Mouse (Mus musculus) intestine, embryonic 15.5 days (tissue): ENCODE results near the gene Elovl5. TPM values are rescaled to one million over a fixed set of nuclear protein-coding genes. Genes with fewer than 3 reads are reported as not detected.
A peak's percentile ranks its signal among the peaks of the same experiment; 100 is the strongest.

Experiments used
- ATAC-seq: fragments of 200-750 bp; cut with Nextera tagmentation; 2 replicates; pipeline ENCODE4 v1.8.0; 2017; ENCODE audit warnings: moderate TSS enrichment, moderate library complexity
- H3K27ac ChIP-seq: fragments of 300-500 bp; sonication (generic); 2 replicates; pipeline ENCODE4 v1.5.1; 2015; ENCODE audit warnings: mild to moderate bottlenecking, inconsistent platforms
- H3K27me3 ChIP-seq: fragments of 300-500 bp; sonication (generic); replicated peaks from 2 replicates; pipeline ENCODE4 v1.6.1; 2015; ENCODE audit warnings: inconsistent platforms
- H3K36me3 ChIP-seq: fragments of 300-500 bp; sonication (generic); 2 replicates; pipeline ENCODE4 v1.6.1; 2015; ENCODE audit warnings: inconsistent platforms
- H3K4me1 ChIP-seq: fragments of 300-500 bp; sonication (generic); replicated peaks from 2 replicates; pipeline ENCODE4 v1.6.1; 2015; ENCODE audit warnings: inconsistent platforms
- H3K4me2 ChIP-seq: fragments of 300-500 bp; sonication (generic); replicated peaks from 2 replicates; pipeline ENCODE4 v1.6.1; 2015; ENCODE audit warnings: mild to moderate bottlenecking, inconsistent platforms
- H3K4me3 ChIP-seq: fragments of 300-500 bp; sonication (generic); replicated peaks from 2 replicates; pipeline ENCODE4 v1.5.1; 2015; ENCODE audit warnings: inconsistent platforms
- H3K9ac ChIP-seq: fragments of 300-500 bp; sonication (generic); 2 replicates; pipeline ENCODE4 v1.6.1; 2015; ENCODE audit warnings: inconsistent platforms
- H3K9me3 ChIP-seq: fragments of 300-500 bp; sonication (generic); 2 replicates; pipeline ENCODE4 v1.6.1; 2016; ENCODE audit warnings: inconsistent platforms
- WGBS: fragments of 180-500 bp; shearing (Covaris S2); methylation state at CpG from one replicate; pipeline ENCODE4 v1.1.7; 2015; 5-methylcytosine and 5-hydroxymethylcytosine counted together
- polyA plus RNA-seq: library from polyadenylated mRNA; unstranded; fragments of >200 nt; fragmentation: Nextera tagmentation; extraction: Ambion mirVana; gene quantifications from 2 replicates; pipeline ENCODE4 v1.2.1, GENCODE M21; 2015

Gene Elovl5
- polyA plus RNA-seq, 1 experiment from 2014 or later = 76.9 TPM

- 91% methylated on average over 4 of the region's 4 CpGs for WGBS
- no peak for ATAC-seq
- no peak overlapping the region for H3K4me3 ChIP-seq
Measured at GRCm38 (mm10) chr9:78012066-78012465, 94.9 kb downstream of the Elovl5 start.

GRCm38 (mm10) chr9:78012681-78013080, 95.5 kb downstream of the Elovl5 start:
- Histone ChIP-seq H3K9ac (no peak overlapping the region), H3K36me3 (no peaks in the 10 kb centered on the region), H3K4me2 (no peak overlapping the region), H3K27ac (no peak overlapping the region), H3K27me3 (no peaks in the 10 kb centered on the region), H3K9me3 (no peaks in the 10 kb centered on the region), H3K4me3 (no peak overlapping the region), H3K4me1 (no peaks in the 10 kb centered on the region)
- no peak for ATAC-seq
- 90% methylated on average over 5 of the region's 5 CpGs for WGBS

More at GRCm38 (mm10) chr9:78012066-78012465, 94.9 kb downstream of the Elovl5 start:
- Histone ChIP-seq H3K36me3 (no peaks in the 10 kb centered on the region), H3K4me1 (no peaks in the 10 kb centered on the region), H3K27ac (no peak overlapping the region), H3K27me3 (no peaks in the 10 kb centered on the region), H3K9ac (no peak overlapping the region), H3K9me3 (no peaks in the 10 kb centered on the region), H3K4me2 (no peak overlapping the region)

GRCm38 (mm10) chr9:78013813-78014212, 96.6 kb downstream of the Elovl5 start:
- 50% methylated on average over 1 of the region's 1 CpGs for WGBS
- no peaks in the 10 kb centered on the region for H3K4me1 ChIP-seq

GRCm38 (mm10) chr9:78015816-78016215, 98.7 kb downstream of the Elovl5 start:
- H3K27ac ChIP-seq = no peak overlapping the region
- H3K9ac ChIP-seq = no peak overlapping the region
- ATAC-seq = no peak
- H3K4me2 ChIP-seq = no peak overlapping the region
- no peaks in the 10 kb centered on the region for H3K9me3 ChIP-seq
- H3K4me1 ChIP-seq = 0 out of 2 replicates have a peak, but pooled peaks cover 3% of the 10 kb centered on the region
- no peak overlapping the region for H3K4me3 ChIP-seq
- H3K36me3 ChIP-seq = no peaks in the 10 kb centered on the region
- H3K27me3 ChIP-seq = no peaks in the 10 kb centered on the region
- WGBS = 70% methylated on average over 7 of the region's 7 CpGs

More at GRCm38 (mm10) chr9:78013813-78014212, 96.6 kb downstream of the Elovl5 start:
- no peak for ATAC-seq
- H3K27me3 ChIP-seq = no peaks in the 10 kb centered on the region
- H3K9ac ChIP-seq = no peak overlapping the region
- no peaks in the 10 kb centered on the region for H3K9me3 ChIP-seq
- H3K27ac ChIP-seq = no peak overlapping the region
- no peak overlapping the region for H3K4me3 ChIP-seq
- H3K4me2 ChIP-seq = no peak overlapping the region
- H3K36me3 ChIP-seq = no peaks in the 10 kb centered on the region

GRCm38 (mm10) chr9:78016288-78016687, 99.1 kb downstream of the Elovl5 start:
- H3K9me3 ChIP-seq = no peaks in the 10 kb centered on the region
- H3K9ac ChIP-seq = no peak overlapping the region
- no peak overlapping the region for H3K4me3 ChIP-seq
- no peaks in the 10 kb centered on the region for H3K36me3 ChIP-seq
- no peaks in the 10 kb centered on the region for H3K27me3 ChIP-seq
- H3K27ac ChIP-seq = no peak overlapping the region
- 0 out of 2 replicates have a peak, but pooled peaks cover 7% of the 10 kb centered on the region for H3K4me1 ChIP-seq
- ATAC-seq = no peak
- WGBS = 59% methylated on average over 15 of the region's 15 CpGs
- H3K4me2 ChIP-seq = no peak overlapping the region

- H3K4me1 ChIP-seq = peaks cover 13% of the 10 kb centered on the region; the same call in 1 of the 2 replicates
- ATAC-seq = no peak
- no peaks in the 10 kb centered on the region for H3K27me3 ChIP-seq
- H3K4me2 ChIP-seq = no peak overlapping the region
- H3K9me3 ChIP-seq = no peaks in the 10 kb centered on the region
- 47% methylated on average over 9 of the region's 9 CpGs for WGBS
- no peaks in the 10 kb centered on the region for H3K36me3 ChIP-seq
- no peak overlapping the region for H3K9ac ChIP-seq
- peak overlapping the region; percentile 39; the same call in 1 of the 2 replicates for H3K27ac ChIP-seq
- H3K4me3 ChIP-seq = no peak overlapping the region
Measured at GRCm38 (mm10) chr9:78021256-78021655, 104.1 kb downstream of the Elovl5 start.

GRCm38 (mm10) chr9:78022187-78022945, 105.2 kb downstream of the Elovl5 start:
- 43% methylated on average over 8 of the region's 8 CpGs for WGBS
- Histone ChIP-seq H3K27me3 (no peaks in the 10 kb centered on the region), H3K9ac (no peak overlapping the region), H3K36me3 (no peaks in the 10 kb centered on the region), H3K4me1 (peaks cover 13% of the 10 kb centered on the region; the same call in 1 of the 2 replicates), H3K4me2 (peak overlapping the region; percentile 36), H3K4me3 (no peak overlapping the region), H3K27ac (peak overlapping the region; percentile 74), H3K9me3 (no peaks in the 10 kb centered on the region)
- peak; percentile 90 for ATAC-seq

- no peak overlapping the region for H3K4me2 ChIP-seq
- no peaks in the 10 kb centered on the region for H3K36me3 ChIP-seq
- H3K9me3 ChIP-seq = no peaks in the 10 kb centered on the region
- WGBS = 21% methylated on average over 3 of the region's 3 CpGs
- peak; percentile 52; the same call in 1 of the 2 replicates for ATAC-seq
- H3K9ac ChIP-seq = no peak overlapping the region
- no peaks in the 10 kb centered on the region for H3K27me3 ChIP-seq
- peaks cover 13% of the 10 kb centered on the region; the same call in 1 of the 2 replicates for H3K4me1 ChIP-seq
- no peak overlapping the region for H3K4me3 ChIP-seq
- H3K27ac ChIP-seq = no peak overlapping the region
Measured at GRCm38 (mm10) chr9:78024823-78025222, 107.7 kb downstream of the Elovl5 start.

GRCm38 (mm10) chr9:78027099-78027498, 109.9 kb downstream of the Elovl5 start:
- Histone ChIP-seq H3K4me3 (no peak overlapping the region), H3K36me3 (no peaks in the 10 kb centered on the region), H3K4me1 (peaks cover 1% of the 10 kb centered on the region; the same call in 1 of the 2 replicates), H3K27me3 (no peaks in the 10 kb centered on the region), H3K9ac (no peak overlapping the region), H3K9me3 (no peaks in the 10 kb centered on the region), H3K4me2 (no peak overlapping the region), H3K27ac (no peak overlapping the region)
- ATAC-seq = no peak
- WGBS = 88% methylated on average over 3 of the region's 3 CpGs

GRCm38 (mm10) chr9:78030835-78031456, 113.8 kb downstream of the Elovl5 start:
- no peak for ATAC-seq
- Histone ChIP-seq H3K9ac (no peak overlapping the region), H3K4me3 (no peak overlapping the region), H3K27me3 (no peaks in the 10 kb centered on the region), H3K27ac (no peak overlapping the region), H3K36me3 (no peaks in the 10 kb centered on the region), H3K4me2 (no peak overlapping the region), H3K4me1 (no peaks in the 10 kb centered on the region), H3K9me3 (no peaks in the 10 kb centered on the region)
- WGBS = 84% methylated on average over 10 of the region's 10 CpGs

GRCm38 (mm10) chr9:78032930-78033329, 115.8 kb downstream of the Elovl5 start:
- no peaks in the 10 kb centered on the region for H3K9me3 ChIP-seq
- 86% methylated on average over 4 of the region's 4 CpGs for WGBS
- no peak overlapping the region for H3K27ac ChIP-seq
- H3K27me3 ChIP-seq = no peaks in the 10 kb centered on the region
- H3K4me2 ChIP-seq = no peak overlapping the region
- no peaks in the 10 kb centered on the region for H3K36me3 ChIP-seq
- H3K4me3 ChIP-seq = no peak overlapping the region
- no peak overlapping the region for H3K9ac ChIP-seq
- no peaks in the 10 kb centered on the region for H3K4me1 ChIP-seq
- no peak for ATAC-seq
